Mouse (Mus musculus) embryonic facial prominence, embryonic 11.5 days (tissue): Measurements from ENCODE around the gene Fam166a. TPM values are rescaled to one million over a fixed set of nuclear protein-coding genes. Genes with fewer than 3 reads are reported as not detected.

Experiments
- ATAC-seq: fragments of 200-750 bp; cut with Nextera tagmentation; replicated peaks from 2 replicates; pipeline ENCODE4 v1.8.0; 2017; ENCODE audit warnings: low read depth; ENCODE audit not compliant: insufficient number of reproducible peaks, low FRiP score, low TSS enrichment
- DNase-seq: peaks from one replicate; pipeline ENCODE4 v3.0.0-alpha.2; 2015; ENCODE audit warnings: low spot score
- H3K27ac ChIP-seq: fragments of 300-500 bp; sonication (generic); replicated peaks from 2 replicates; pipeline ENCODE4 v1.5.1; 2014; ENCODE audit warnings: mild to moderate bottlenecking, low read depth, low read length, control low read depth
- H3K27me3 ChIP-seq: fragments of 300-500 bp; sonication (generic); 2 replicates; pipeline ENCODE4 v1.6.1; 2014; ENCODE audit warnings: mild to moderate bottlenecking, low read length, moderate library complexity, mixed read lengths; ENCODE audit not compliant: control insufficient read depth, insufficient read depth
- H3K36me3 ChIP-seq: fragments of 300-500 bp; sonication (generic); replicated peaks from 2 replicates; pipeline ENCODE4 v1.6.1; 2014; ENCODE audit warnings: low read depth, mild to moderate bottlenecking, low read length, moderate library complexity, mixed read lengths; ENCODE audit not compliant: control insufficient read depth, insufficient read depth
- H3K4me1 ChIP-seq: fragments of 300-500 bp; sonication (generic); 2 replicates; pipeline ENCODE4 v1.6.1; 2014; ENCODE audit warnings: low read length, mixed read lengths; ENCODE audit not compliant: control insufficient read depth, insufficient read depth
- H3K4me2 ChIP-seq: fragments of 300-500 bp; sonication (generic); 2 replicates; pipeline ENCODE4 v1.6.1; 2014; ENCODE audit warnings: low read depth, mild to moderate bottlenecking, control low read depth, low read length, moderate library complexity
- H3K4me3 ChIP-seq: fragments of 300-500 bp; sonication (generic); 2 replicates; pipeline ENCODE4 v1.5.1; 2014; ENCODE audit warnings: low read depth, low read length, control low read depth
- H3K9ac ChIP-seq: fragments of 300-500 bp; sonication (generic); replicated peaks from 2 replicates; pipeline ENCODE4 v1.6.1; 2014; ENCODE audit warnings: mild to moderate bottlenecking, control low read depth, low read length
- H3K9me3 ChIP-seq: fragments of 300-500 bp; sonication (generic); replicated peaks from 2 replicates; pipeline ENCODE4 v1.6.1; 2016; ENCODE audit warnings: mild to moderate bottlenecking, low read length, inconsistent platforms, mixed read lengths; ENCODE audit not compliant: control insufficient read depth
- WGBS: fragments of 180-500 bp; shearing (Covaris S2); extraction: QIAGEN DNeasy Blood & Tissue Kit; methylation state at CpG from one replicate; pipeline ENCODE4 v1.1.7; 2014; 5-methylcytosine and 5-hydroxymethylcytosine counted together
- polyA plus RNA-seq: library from polyadenylated mRNA; unstranded; fragments of >200 nt; fragmentation: Nextera tagmentation; extraction: Ambion mirVana; gene quantifications from 2 replicates; pipeline ENCODE4 v1.2.1, GENCODE M21; 2014

Fam166a gene
- polyA plus RNA-seq, 1 experiment from 2014 or later = not detected

GRCm38 (mm10) chr2:25180478-25180903 is 38.1 kb upstream of the Fam166a start, which contains the start of gene Nrarp:
Gene Nrarp (plus strand): TSS chr2:25180758.
- WGBS = under 1% methylated on average over 31 of the region's 35 CpGs
- peak within 1 kb of the TSS; percentile 86 for H3K27ac ChIP-seq
- peak within 1 kb of the TSS; percentile 62 for H3K9ac ChIP-seq
- DNase-seq = peak; percentile 88
- H3K27me3 ChIP-seq = peaks cover 51% of the 10 kb centered on the region
- peak within 1 kb of the TSS; percentile 59 for H3K4me3 ChIP-seq
- ATAC-seq = peak; percentile 73
- H3K36me3 ChIP-seq = no peaks in the 10 kb centered on the region; the same call in 1 of the 2 replicates
- peaks cover 11% of the 10 kb centered on the region for H3K4me1 ChIP-seq
- H3K9me3 ChIP-seq = no peaks in the 10 kb centered on the region
- peak within 1 kb of the TSS; percentile 87 for H3K4me2 ChIP-seq

GRCm38 (mm10) chr2:25180973-25181890 is 37.3 kb upstream of the Fam166a start:
- ATAC-seq (no peak; the same call in 1 of the 2 replicates), DNase-seq (peak; percentile 69)
- peak overlapping the region; percentile 86 for H3K27ac ChIP-seq
- under 1% methylated on average over 100 of the region's 100 CpGs for WGBS
- no peaks in the 10 kb centered on the region; the same call in 1 of the 2 replicates for H3K36me3 ChIP-seq
- peak overlapping the region; percentile 62 for H3K9ac ChIP-seq
- peaks cover 51% of the 10 kb centered on the region for H3K27me3 ChIP-seq
- H3K4me3 ChIP-seq = peak overlapping the region; percentile 59
- H3K4me1 ChIP-seq = peaks cover 14% of the 10 kb centered on the region
- no peaks in the 10 kb centered on the region for H3K9me3 ChIP-seq
- H3K4me2 ChIP-seq = peak overlapping the region; percentile 87

DNA sequence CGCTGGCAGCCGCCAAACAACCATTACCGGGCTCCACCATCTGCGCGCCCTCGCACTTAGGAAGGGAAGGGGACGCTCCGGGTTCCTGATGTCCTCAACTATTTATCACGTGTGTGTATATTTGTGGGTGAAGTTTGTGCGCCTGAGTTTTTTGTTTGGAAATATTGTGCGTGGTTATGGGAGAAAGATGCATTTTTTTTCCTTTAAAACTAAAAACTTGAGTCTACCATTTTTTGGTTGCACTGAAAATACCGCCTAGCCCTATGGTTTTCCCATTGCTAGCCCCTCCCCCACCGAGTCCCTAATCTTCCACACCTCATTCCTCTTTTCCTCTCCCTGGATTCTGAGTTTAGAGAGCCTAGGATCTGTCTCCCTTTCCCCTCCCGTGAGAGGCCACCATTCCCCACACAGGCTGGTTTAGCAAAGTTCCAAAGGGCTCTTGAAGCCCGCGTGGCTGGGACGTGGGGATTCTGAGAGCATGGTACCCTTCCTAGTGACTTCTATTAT is 36.6 kb upstream of the Fam166a start:
- Histone ChIP-seq H3K9ac (peak overlapping the region; percentile 62), H3K27me3 (peaks cover 51% of the 10 kb centered on the region), H3K4me3 (peak overlapping the region; percentile 59), H3K9me3 (no peaks in the 10 kb centered on the region), H3K27ac (peak overlapping the region; percentile 86), H3K4me2 (peak overlapping the region; percentile 87), H3K36me3 (no peaks in the 10 kb centered on the region; the same call in 1 of the 2 replicates), H3K4me1 (peaks cover 13% of the 10 kb centered on the region)
- WGBS = under 1% methylated on average over 17 of the region's 17 CpGs
- ATAC-seq (no peak), DNase-seq (peak; percentile 43)

DNA sequence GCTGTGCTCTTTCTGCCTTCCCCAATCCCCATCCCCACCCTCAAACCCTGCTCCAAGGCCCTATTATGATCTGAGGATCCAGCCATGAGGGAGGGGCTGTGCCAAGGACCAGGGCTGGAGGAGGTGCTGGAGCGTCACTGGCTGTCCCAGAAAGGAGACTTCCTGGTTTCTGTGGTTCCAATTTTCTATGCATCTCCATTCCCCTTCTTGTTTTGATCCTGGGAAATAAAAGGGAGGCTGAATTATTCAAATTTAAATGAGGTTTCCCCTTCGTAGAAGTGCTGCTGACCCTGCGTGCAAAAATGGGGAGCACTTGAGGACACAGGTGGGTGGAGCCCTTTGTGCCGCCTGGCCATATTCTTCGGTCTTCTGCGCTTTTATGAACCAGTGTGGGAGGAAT is 35.9 kb upstream of the Fam166a start:
- peaks cover 7% of the 10 kb centered on the region for H3K4me1 ChIP-seq
- H3K36me3 ChIP-seq = no peaks in the 10 kb centered on the region; the same call in 1 of the 2 replicates
- H3K9ac ChIP-seq = peak overlapping the region; percentile 13; the same call in 1 of the 2 replicates
- no peak overlapping the region for H3K27ac ChIP-seq
- H3K4me2 ChIP-seq = peak overlapping the region; percentile 37
- H3K4me3 ChIP-seq = peak overlapping the region; percentile 59
- no peaks in the 10 kb centered on the region for H3K9me3 ChIP-seq
- 15% methylated on average over 6 of the region's 6 CpGs for WGBS
- ATAC-seq (no peak), DNase-seq (no peak)
- H3K27me3 ChIP-seq = peaks cover 49% of the 10 kb centered on the region

DNA sequence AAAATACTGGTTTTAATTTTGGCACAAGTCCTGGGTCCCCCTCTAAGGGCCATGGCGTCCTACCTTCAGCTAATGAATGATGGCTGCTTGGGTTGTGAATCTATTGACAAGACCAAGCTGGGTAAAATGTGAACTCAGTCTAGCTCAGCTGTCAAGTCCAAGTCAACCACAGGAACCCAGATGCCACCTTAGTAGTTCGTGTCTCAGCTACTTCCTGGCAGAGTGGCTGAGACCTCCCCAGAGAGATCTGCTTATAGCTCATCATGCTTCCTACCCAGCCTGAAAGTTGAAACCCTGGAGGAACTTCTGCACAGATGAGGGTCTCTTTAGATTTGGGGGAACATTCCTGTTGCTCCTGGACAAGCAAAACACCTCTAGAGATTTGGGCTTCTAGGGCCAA is 35.2 kb upstream of the Fam166a start:
- ATAC-seq (no peak), DNase-seq (no peak)
- 57% methylated on average over 2 of the region's 2 CpGs for WGBS
- Histone ChIP-seq H3K27me3 (peaks cover 49% of the 10 kb centered on the region), H3K9ac (no peak overlapping the region), H3K4me2 (peak overlapping the region; percentile 19; the same call in 1 of the 2 replicates), H3K4me1 (peaks cover 5% of the 10 kb centered on the region; the same call in 1 of the 2 replicates), H3K27ac (no peak overlapping the region), H3K4me3 (no peak overlapping the region; the same call in 1 of the 2 replicates), H3K36me3 (no peaks in the 10 kb centered on the region; the same call in 1 of the 2 replicates), H3K9me3 (no peaks in the 10 kb centered on the region)

- H3K27ac ChIP-seq = no peak overlapping the region
- peaks cover 5% of the 10 kb centered on the region; the same call in 1 of the 2 replicates for H3K4me1 ChIP-seq
- WGBS = 92% methylated on average over 7 of the region's 7 CpGs
- H3K4me3 ChIP-seq = no peak overlapping the region
- no peak overlapping the region for H3K4me2 ChIP-seq
- H3K9ac ChIP-seq = no peak overlapping the region
- DNase-seq (no peak), ATAC-seq (no peak)
- H3K36me3 ChIP-seq = no peaks in the 10 kb centered on the region; the same call in 1 of the 2 replicates
- peaks cover 47% of the 10 kb centered on the region for H3K27me3 ChIP-seq
- no peaks in the 10 kb centered on the region for H3K9me3 ChIP-seq
Measured at GRCm38 (mm10) chr2:25184496-25184895, 34.0 kb upstream of the Fam166a start.

DNA sequence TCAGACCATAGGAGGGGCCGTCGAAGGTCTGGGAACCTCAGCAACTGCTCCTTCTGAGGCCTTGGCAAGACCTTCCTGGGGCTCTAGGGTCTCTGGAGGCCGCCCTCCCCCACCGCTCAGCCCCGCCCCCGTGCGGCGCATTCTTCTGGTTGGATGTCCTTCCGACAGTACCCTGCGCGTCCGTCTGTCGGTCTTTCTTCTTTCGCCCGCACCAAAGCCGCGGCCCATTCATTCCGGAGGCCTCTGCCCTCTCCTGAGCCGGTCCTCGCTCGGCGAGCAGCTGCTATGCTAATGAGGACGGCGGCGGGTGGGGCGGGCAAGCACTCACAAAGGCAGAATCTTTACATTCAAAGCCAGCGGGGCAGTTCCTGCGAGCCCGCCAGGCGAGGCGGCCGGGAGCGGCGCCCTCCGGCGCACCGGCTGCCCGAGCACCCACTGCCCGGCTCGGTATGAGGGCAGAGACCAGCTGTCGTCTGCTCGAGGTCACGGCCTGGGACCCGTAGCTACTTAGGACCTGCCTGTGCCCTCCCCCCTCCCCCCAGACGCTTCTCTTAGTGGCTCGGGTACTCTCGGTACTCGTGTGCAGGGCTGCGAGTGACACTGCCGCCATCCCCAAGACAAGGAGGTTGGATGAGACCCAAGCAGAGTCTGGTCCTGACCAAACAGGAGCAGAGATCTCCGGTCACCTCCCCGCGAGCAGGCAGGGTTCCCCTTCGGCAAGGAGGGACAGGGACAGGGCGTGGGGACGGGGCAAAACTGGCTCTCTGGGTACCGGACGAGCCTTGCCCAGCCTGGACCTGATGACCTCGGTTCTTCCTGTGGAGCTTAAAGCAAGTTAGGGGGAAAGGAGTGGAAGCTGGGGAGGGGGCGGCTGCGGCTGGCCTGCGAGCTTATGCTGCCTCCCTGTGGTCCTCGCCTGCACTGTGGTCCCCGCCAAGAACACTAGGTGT is 32.6 kb upstream of the Fam166a start:
- Histone ChIP-seq H3K4me3 (peak overlapping the region; percentile 43), H3K27me3 (peaks cover 33% of the 10 kb centered on the region), H3K27ac (peak overlapping the region; percentile 85), H3K9ac (peak overlapping the region; percentile 77), H3K4me2 (peak overlapping the region; percentile 89), H3K36me3 (no peaks in the 10 kb centered on the region; the same call in 1 of the 2 replicates), H3K9me3 (no peaks in the 10 kb centered on the region), H3K4me1 (peaks cover 5% of the 10 kb centered on the region; the same call in 1 of the 2 replicates)
- DNase-seq (peak; percentile 80), ATAC-seq (peak; percentile 71)
- WGBS = under 1% methylated on average over 64 of the region's 64 CpGs
